Mouse (Mus musculus) Muller cell, postnatal 12 days (primary cell): Measurements from ENCODE around the gene Plbd2.

Experiments used
- DNase-seq: peaks from one replicate; pipeline ENCODE4 v3.0.0-alpha.2; 2015; ENCODE audit errors: inconsistent ontology term

Gene Plbd2

GRCm38 (mm10) chr5:120503144-120503795 is at the start of gene Plbd2:
Gene Plbd2 (minus strand): TSS chr5:120503625.
- peak; percentile 95 for DNase-seq

DNA sequence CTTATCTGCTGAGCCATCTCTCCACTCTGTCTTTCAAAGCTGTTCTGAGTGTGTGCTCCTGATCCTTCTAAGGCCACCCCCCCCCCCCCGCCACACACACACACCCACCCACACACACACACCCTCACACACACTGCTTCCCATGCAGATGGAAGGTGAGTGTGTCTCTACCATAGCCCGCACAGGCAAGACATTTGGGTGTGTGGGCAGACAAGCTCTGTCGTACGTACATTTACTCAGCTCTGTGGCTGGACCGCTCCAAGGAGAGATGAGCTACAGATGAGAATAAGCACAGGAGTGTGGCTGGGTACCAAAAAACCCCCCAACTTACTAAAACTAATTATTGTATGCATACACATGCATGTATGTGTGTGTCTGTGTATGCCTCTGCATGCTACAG is 47.2 kb upstream of the Plbd2 start:
- DNase-seq: no peak

DNA sequence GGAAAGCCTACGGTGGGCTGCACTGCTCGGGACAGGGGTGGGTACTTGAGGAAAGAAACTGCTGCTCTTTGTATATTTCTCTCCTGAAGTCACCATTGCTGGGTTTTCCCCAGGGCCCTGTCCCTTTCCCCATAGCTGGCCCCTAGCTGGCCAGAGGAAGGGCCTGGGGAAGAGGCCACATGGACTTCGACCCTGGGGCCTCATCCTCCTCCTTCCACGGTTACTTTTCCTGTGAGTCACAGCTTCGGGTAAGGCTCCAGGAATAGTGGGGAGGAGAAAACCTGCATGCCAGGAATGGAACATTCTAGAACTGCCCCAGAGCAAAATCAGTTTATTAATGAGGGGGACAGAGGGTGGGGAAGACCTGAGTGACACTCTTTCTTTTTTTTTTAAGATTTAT is 46.7 kb upstream of the Plbd2 start:
- DNase-seq: no peak

DNA sequence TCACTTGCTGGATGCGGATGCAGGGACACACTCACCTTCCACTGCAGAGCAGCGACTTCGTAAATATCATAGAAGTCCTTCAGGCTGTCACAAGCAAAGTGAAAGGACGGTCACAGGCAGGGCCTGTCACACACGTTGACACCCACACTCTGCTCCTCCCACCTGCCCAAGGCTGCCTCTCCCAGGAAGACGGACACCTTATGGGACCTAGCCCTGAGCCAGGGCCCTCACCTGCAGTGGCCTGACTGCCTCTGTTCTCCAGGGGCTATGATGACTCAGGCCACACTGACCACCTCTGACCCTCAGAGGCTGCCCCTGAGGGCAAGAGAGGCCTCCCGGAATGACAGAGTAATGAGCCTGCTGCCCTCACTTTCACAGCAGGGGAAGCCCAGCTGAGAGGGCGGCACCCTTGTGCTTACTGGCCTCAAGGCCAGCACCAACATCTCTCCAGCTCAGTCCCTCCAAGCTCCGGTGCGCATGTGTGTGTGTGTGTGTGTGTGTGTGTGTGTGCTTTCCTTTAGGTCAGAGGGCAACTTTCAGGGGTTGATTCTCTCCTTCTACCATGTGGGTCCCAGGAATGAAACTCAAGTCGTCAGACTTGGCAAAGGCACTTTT is 44.9 kb upstream of the Plbd2 start:
- DNase-seq: no peak

GRCm38 (mm10) chr5:120536632-120537031 is 33.2 kb upstream of the Plbd2 start:
- DNase-seq: no peak

DNA sequence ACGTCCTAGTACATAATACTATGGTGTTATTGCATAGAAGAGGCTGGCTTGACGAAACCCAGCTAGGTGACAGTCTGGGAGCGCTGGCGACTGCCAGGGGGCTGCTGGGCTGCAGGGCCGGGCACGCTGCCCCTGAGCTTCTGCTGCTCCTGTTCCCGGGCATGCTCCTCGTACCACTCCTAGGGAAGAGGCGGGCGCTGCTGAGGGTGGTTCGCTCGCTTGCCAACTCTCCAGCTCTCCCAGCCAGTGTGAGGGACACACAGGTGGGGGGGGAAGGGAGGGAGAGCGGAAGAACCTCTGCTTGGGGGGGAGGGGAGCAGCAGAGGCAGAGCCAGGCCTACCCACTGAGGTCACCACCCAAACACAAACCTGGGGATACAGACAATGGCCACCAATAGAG is 32.6 kb upstream of the Plbd2 start:
- DNase-seq: no peak

DNA sequence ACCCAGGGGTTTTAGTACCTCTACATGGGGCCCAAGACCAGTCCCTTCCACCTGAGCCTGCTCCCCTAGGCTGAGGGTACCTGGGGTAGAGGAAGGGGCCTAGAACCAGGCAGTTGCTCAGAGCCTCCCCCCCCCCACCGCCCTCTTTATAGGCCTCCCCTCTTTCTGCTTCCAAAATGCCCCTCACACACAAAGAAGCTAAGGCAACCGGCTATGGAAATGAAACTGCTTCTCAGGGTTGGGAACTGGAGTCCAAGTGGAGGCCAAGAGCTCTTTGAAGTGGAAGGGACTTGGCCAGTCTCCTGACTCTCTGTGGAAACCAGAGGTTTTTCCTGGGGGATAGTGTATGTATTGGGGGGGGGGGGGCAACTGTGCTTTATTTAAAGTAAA is 31.3 kb upstream of the Plbd2 start:
- DNase-seq: no peak

GRCm38 (mm10) chr5:120534071-120534685 is 30.8 kb upstream of the Plbd2 start:
- no peak for DNase-seq

GRCm38 (mm10) chr5:120531631-120532030 is 28.2 kb upstream of the Plbd2 start:
- no peak for DNase-seq

DNA sequence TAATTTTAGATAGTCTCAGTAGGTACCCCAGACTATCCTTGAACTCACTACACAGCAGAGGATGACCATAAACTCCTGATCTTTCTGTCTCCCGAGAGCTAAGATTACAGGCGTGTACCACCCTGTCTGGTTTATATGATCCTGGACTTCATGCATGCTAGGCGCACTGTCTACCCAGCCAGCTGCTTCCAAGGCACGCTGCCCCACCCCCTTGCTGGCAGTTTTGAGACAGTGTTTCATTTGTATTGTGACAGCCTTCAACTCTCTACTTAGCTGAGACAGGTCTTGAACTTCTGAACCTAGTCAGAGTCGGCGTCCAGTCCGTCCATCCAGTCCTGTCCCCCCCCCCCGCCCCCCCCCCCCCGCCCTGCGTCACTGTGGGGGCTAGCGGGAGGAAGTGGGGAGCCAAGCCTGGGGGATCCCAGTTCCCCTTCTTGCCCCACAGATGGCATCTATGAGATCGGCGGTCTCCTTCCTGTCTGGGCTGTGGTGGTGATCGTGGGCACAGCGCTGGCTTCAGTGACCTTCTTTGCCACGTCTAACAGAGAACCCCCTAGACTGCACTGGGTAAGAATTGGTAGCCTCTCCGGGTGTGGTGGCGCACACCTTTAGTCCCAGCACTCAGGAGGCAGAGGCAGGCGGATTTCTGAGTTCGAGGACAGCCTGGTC is 24.0 kb upstream of the Plbd2 start:
- DNase-seq: no peak

- DNase-seq: no peak
Observed at GRCm38 (mm10) chr5:120526311-120526710, 22.9 kb upstream of the Plbd2 start.

DNA sequence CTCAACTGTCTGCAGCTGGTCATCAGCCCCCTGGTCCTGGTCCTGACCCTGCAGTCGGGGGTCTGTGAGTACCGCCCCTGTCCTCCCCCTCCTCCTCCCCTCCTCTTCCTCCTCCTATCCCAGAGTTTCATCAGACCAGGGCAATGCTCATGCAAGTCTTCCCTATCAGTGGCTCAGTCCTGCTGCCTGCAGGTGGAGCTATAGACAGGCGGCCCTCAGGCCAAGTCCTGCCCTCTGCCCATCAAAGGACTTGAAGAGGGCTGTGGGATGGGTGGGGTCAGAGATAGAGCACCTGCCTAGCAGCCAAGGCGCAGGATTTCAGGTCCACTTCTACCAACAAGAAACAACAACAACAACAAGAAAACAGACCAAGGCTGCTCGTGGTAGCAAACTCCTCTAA is 22.3 kb upstream of the Plbd2 start:
- DNase-seq: no peak

- DNase-seq: no peak
Observed at GRCm38 (mm10) chr5:120524736-120525135, 21.3 kb upstream of the Plbd2 start.

- DNase-seq: no peak
Observed at GRCm38 (mm10) chr5:120522649-120523048, 19.2 kb upstream of the Plbd2 start.

DNA sequence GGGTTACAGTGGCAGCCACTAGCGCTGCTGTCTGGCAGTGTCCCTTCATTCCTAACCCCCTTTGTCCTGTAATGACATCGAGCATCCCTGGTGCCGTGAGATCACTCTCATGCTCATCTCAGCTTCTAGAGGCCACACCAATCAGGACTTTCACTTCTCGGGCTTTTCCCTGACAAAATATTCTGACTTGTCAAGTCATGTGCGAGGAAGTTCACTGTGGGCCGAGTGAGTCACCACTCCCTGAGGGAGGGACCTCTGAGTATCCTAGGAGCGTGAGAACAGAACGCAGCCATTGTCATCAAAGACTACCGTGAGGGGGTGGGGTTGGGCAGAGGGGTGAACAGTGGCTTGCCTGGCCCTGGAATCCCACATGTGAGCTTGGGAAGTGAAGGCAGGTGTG is 14.1 kb upstream of the Plbd2 start:
- peak; percentile 98 for DNase-seq

DNA sequence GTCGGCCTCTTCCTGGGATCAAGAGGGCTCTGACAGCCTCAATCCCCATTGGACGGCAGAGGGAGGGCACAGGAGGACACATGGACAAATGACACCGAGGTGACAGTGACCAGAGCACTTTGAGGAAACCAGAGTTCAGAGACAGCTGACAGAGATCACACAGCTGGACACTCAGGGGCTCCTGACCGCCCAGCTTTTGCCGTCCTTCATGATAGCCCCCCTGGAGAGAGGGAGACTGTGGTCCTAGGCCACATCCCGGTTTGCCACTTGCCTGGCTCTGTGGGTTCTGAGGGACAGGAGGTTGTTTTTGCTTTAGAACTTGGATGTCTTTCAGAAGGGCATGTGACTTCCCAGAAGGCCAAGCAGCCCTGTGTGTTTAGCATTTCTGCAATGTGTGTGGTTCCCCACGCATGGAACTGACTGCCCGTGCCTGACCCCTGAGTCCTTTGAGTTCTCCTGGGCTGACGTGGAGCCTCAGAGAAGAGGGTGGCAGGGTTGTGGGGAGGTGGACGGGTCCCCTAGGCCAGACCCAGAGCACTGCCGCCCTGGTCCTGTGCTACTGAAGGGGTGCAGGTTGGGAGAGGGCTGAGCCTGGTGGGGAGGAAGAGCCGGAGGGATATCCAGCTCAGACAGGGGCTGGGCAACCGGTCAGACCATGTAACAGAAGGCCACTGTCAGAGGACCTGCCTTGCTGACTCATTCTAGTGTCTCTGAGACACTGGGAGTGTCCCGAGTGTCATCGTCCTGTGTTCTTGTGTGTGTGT is 13.0 kb upstream of the Plbd2 start:
- DNase-seq: peak; percentile 68

DNA sequence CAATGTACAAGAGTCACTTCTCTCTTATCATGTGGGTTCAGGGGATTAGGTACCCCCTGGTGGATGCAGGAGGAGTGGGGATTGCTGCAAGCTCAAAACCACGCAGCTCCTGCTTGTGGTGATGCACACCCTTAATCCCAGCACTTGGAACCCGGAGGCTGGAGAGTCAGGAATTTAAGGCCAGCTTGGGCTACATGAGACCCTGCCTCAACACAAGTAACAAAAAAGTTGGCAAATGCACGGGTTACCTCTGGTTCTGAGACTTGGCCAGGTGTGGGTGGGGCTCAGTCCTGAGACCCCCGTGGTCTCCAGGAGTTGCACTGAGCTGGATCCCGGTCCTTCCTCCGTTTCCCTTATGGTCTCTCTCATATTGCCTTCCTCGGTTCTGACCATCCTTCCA is 12.0 kb upstream of the Plbd2 start:
- no peak for DNase-seq

DNA sequence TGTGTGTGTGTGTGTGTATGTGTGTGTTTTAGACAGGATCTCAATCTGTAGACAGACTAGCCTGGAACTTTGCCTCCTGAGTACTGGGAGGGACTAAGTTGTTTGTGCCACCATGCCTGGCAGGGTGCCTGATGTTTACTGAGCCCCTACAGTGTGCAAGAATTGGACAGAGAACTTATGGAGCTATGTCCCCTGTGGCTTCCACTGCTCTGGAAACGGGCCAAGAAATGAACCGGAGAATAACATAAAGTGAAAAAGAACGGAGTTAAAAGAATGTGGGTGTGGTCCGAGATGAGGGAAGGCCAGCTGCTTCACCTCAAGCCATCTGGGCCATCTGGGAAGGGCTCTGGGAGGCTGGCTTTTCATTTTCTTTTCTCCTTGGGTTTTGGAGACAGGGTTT is 11.3 kb upstream of the Plbd2 start:
- DNase-seq: peak; percentile 63

DNA sequence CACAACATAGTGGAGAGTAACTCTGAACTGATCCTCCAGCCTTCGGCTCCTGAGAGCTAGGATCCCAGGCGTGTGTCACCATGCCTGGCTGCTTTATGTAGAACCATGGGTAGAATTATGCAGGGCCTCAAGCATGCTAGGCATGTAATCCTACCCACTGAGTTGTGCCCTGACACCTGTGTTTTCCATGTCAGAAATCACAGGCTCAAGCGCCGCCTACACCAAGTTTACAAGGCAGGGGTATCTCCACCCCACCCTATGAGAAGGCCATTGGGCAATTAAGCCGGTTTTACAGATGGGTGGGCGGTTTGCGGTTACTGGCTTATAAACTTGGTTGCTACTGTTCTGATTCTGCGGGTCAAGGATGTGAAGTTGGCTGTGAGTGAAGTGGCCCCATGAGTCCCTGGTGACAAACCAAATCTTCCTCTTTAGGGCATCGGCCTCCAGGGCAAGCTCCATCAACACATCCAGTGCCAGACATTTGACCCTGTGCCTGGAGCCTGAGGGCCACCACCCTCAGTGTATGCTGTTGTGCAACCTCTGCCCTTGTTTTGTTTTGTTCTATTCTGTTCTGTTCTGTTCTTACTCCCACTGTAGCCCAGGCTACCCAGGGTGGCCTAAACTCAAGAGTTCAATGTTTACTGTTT is 10.7 kb upstream of the Plbd2 start:
- DNase-seq: peak; percentile 37

DNA sequence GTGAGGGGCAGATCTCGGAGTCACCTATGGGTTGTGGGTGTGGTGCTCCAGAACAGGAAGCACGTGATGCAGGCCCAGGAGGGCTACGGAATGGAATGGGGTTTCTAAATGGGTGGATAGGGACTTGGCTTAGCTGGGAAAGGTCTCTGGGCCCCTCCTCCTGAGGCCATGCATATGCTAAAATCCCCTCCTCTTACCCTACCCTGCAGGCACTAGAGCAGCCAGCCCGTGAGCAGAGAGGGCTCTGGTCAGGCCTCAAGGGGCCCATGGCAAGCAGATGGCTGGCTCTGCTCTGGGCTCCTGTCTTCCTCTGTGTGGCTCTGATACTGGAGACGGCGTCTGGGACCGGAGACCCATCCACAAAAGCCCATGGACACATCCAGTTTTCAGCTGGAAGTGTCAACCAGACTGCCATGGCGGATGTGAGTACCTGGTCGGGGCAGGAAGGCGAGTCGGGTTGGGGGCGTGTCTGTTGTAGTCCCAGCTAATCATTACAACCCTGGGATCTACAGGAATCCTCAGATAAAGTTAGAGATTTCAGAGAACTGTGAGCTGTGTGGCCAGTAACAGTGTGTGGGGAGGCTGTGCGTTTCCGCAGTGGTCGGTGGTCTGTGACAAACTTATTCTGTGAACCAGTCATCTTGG is 9.6 kb upstream of the Plbd2 start:
- DNase-seq: no peak

DNA sequence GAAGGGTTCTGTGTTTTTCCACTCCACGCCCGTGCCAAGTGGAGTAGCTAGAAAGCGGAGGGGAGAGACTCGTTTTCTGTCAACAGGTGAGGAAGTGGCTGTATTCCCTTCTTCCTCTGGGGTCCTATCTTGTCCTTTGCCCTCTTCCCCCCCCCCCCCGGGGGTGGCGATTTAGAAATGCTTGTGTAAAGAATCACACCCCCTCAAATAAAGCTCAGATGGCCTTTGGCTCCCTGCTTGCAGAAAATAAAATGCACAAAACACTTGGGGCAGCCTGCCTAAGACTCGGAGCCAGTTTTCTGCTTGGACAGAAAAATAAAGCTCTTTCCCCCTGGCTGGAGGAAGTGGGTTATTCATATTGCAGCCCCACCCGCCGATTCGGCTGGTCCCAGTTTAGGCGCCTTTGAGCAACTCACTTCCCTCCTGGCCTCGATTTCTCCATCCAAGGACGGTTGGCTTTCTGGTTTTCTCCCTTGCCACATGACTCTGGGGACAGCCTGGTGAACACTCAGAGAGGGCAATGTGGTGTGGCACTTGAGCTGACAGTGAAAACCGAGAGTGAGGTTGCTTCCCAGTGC is 8.3 kb upstream of the Plbd2 start:
- no peak for DNase-seq
